Mouse (Mus musculus): ENCODE data around the gene Aar2. TPM values are rescaled to one million over a fixed set of nuclear protein-coding genes. Genes with fewer than 3 reads are reported as not detected.

Gene Aar2
- polyA plus RNA-seq, 1 experiment from 2014 or later = 38.6 TPM

DNA sequence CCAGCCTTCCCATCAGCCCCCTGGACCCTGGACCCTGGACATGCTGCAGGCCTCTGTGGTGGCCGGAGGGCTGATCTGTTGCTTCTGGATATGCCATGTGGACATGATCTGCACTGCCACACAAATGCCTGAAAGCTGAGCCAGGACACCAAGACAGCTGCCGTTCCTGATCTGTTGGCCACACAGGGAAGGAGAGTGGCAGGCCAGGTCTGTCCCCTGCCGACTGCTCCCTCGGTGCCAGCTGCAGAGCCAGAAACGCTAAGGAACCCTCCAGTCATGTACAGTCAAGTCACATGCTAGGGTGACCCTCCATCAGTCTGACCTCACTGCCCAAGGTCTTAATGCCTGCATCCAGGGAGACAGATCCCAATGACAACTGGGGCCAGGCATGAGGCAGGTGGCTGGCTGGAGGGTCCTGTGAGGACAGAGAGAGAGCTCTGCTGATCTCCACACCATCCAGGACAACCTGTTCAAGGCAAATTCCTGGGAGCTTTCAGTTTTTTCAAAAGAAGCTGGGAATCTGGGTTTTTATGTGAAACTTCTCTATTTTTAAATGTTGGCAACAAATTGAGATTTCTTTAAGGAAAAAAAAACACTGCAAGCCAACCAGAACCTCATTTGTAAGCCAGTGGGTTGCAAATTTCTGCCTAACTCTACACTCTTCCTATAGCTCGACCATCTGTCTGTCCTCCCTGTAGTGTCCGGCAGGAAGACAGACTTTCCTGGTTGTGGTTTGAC is 29.6 kb downstream of the Aar2 start:
- H3K4me1 ChIP-seq (ENCODE audit: control insufficient read depth, insufficient read depth, low read length) = no peaks in the 10 kb centered on the region
- H3K27ac ChIP-seq (ENCODE audit: low read length) = no peak overlapping the region
- no peaks in the 10 kb centered on the region for H3K36me3 ChIP-seq (ENCODE audit: control insufficient read depth, insufficient read depth, low read length)
- no peak overlapping the region for H3K9ac ChIP-seq (replicated peaks; ENCODE audit: low read depth, low read length)
- no peaks in the 10 kb centered on the region for H3K9me3 ChIP-seq (ENCODE audit: control insufficient read depth, low read depth, low read length)
- no peak for ATAC-seq (ENCODE audit: insufficient number of reproducible peaks, insufficient read depth, low FRiP score, low read depth)
- no peak overlapping the region for H3K4me2 ChIP-seq (replicated peaks; ENCODE audit: low read depth, low read length)
- H3K27me3 ChIP-seq (ENCODE audit: control insufficient read depth, insufficient read depth, low read length) = no peaks in the 10 kb centered on the region
- WGBS = 80% methylated on average over 7 of the region's 7 CpGs
- no peak overlapping the region for H3K4me3 ChIP-seq (ENCODE audit: low read depth, low read length)

DNA sequence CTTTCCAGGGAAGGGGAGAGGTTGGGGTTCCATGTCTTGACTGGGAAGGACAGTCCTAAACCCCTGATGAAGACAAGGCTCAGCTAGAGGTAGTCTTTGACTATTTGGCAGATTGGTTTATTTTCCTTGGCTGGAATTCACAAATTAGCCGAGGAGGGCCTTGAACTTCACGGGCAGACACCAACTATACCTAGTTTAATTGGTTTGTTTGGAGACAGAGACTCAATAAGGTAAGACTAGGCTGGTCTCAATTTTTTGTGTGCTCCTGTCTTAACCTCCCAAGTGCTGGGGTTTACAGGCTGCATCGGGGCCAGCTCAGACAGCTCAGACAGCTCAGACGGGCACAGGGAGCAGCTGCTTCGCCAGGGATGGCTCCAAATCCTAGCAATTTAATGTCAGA is 33.1 kb downstream of the Aar2 start:
- H3K9ac ChIP-seq (replicated peaks; ENCODE audit: low read depth, low read length) = no peak overlapping the region
- H3K4me2 ChIP-seq (replicated peaks; ENCODE audit: low read depth, low read length) = no peak overlapping the region
- H3K4me3 ChIP-seq (ENCODE audit: low read depth, low read length) = no peak overlapping the region
- H3K27me3 ChIP-seq (ENCODE audit: control insufficient read depth, insufficient read depth, low read length) = no peaks in the 10 kb centered on the region
- H3K9me3 ChIP-seq (ENCODE audit: control insufficient read depth, low read depth, low read length) = no peaks in the 10 kb centered on the region
- no peak overlapping the region for H3K27ac ChIP-seq (ENCODE audit: low read length)
- no peak for ATAC-seq (ENCODE audit: insufficient number of reproducible peaks, insufficient read depth, low FRiP score, low read depth)
- WGBS = 72% methylated on average over 5 of the region's 5 CpGs
- no peaks in the 10 kb centered on the region for H3K4me1 ChIP-seq (ENCODE audit: control insufficient read depth, insufficient read depth, low read length)
- H3K36me3 ChIP-seq (ENCODE audit: control insufficient read depth, insufficient read depth, low read length) = no peaks in the 10 kb centered on the region

DNA sequence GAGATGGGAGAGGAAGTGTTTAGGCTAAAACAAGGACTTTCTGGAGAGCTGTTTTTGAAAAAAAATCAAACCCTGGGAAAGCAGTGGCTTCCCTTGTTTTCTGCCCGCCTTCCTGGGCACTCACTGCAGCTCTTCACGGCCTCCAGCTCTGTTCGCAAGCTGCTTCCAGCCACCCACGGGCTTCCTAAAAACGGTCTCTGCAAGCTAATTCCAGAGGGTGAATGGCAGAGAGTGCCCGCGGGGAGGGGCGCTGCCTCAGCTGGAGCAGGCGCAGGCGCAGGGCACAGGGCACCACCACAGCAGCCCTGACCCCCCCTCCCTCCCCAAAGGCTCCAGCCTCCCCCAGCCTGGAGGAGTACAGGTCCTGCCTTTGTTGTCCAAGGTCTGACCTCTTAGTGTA is 33.9 kb downstream of the Aar2 start:
- Histone ChIP-seq H3K4me3 (ENCODE audit: low read depth, low read length) (no peak overlapping the region), H3K27me3 (ENCODE audit: control insufficient read depth, insufficient read depth, low read length) (no peaks in the 10 kb centered on the region), H3K27ac (ENCODE audit: low read length) (no peak overlapping the region), H3K4me2 (replicated peaks; ENCODE audit: low read depth, low read length) (no peak overlapping the region), H3K9ac (replicated peaks; ENCODE audit: low read depth, low read length) (no peak overlapping the region), H3K36me3 (ENCODE audit: control insufficient read depth, insufficient read depth, low read length) (no peaks in the 10 kb centered on the region), H3K4me1 (ENCODE audit: control insufficient read depth, insufficient read depth, low read length) (no peaks in the 10 kb centered on the region), H3K9me3 (ENCODE audit: control insufficient read depth, low read depth, low read length) (no peaks in the 10 kb centered on the region)
- ATAC-seq (ENCODE audit: insufficient number of reproducible peaks, insufficient read depth, low FRiP score, low read depth) = no peak
- WGBS = 56% methylated on average over 10 of the region's 10 CpGs

DNA sequence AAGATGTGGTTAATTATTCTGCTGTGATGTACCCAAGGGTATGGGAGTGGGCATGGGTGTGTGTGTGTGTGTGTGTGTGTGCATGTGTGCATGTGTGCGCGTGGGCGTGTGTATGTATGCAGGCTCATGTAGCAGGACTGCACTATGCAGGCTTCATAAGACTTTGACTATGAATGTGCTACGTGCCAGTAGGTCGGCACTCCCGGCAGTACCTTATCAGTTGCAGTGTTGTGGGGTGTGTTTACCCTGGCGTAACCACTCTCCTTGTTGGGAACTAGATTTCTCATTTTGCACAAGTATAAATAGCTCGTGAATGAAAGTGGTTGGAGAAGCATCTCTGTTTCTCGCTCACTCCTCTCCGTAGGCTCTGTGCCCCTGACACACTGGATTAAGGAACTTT is 35.5 kb downstream of the Aar2 start:
- no peaks in the 10 kb centered on the region for H3K27me3 ChIP-seq (ENCODE audit: control insufficient read depth, insufficient read depth, low read length)
- WGBS = 75% methylated on average over 10 of the region's 10 CpGs

DNA sequence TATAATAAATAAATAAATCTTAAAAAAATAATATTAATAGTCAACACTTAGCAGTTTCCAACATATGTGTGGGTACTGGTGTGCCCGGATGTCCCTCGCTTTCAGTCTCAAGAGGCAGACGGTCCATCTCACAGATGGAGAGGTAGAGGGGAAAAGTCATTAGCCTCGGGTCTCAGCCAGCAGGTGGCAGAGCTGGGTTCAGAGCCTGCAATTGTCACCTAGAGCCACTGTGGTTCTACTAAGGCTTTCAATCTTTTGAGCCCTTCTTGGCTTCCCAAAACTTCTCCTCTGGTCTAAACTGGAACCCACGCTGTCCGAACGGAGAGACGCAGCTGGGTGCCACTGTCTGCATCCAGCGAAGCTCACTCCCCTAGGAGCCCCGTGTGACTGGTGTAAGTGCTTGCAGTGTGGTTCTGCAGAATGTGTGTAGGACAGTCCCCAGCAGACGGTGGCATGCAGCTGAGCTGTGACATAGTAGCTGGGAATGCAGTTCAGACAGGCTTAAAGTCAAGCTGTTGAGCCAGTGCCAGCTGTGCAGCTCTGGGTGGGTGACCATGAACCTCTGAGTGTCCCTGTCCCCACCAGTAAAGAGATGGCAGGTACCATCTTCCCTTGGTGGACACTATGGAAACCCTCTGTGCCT is 36.9 kb downstream of the Aar2 start:
- Histone ChIP-seq H3K4me2 (replicated peaks; ENCODE audit: low read depth, low read length) (no peak overlapping the region), H3K27ac (ENCODE audit: low read length) (no peak overlapping the region), H3K36me3 (ENCODE audit: control insufficient read depth, insufficient read depth, low read length) (no peaks in the 10 kb centered on the region), H3K9ac (replicated peaks; ENCODE audit: low read depth, low read length) (no peak overlapping the region), H3K27me3 (ENCODE audit: control insufficient read depth, insufficient read depth, low read length) (no peaks in the 10 kb centered on the region), H3K4me1 (ENCODE audit: control insufficient read depth, insufficient read depth, low read length) (no peaks in the 10 kb centered on the region), H3K4me3 (ENCODE audit: low read depth, low read length) (no peak overlapping the region), H3K9me3 (ENCODE audit: control insufficient read depth, low read depth, low read length) (no peaks in the 10 kb centered on the region)
- no peak for ATAC-seq (ENCODE audit: insufficient number of reproducible peaks, insufficient read depth, low FRiP score, low read depth)
- 56% methylated on average over 11 of the region's 11 CpGs for WGBS

More for the DNA sequence above, 35.5 kb downstream of the Aar2 start:
- no peak overlapping the region for H3K9ac ChIP-seq (replicated peaks; ENCODE audit: low read depth, low read length)
- no peaks in the 10 kb centered on the region for H3K9me3 ChIP-seq (ENCODE audit: control insufficient read depth, low read depth, low read length)
- no peaks in the 10 kb centered on the region for H3K4me1 ChIP-seq (ENCODE audit: control insufficient read depth, insufficient read depth, low read length)
- no peak for ATAC-seq (ENCODE audit: insufficient number of reproducible peaks, insufficient read depth, low FRiP score, low read depth)
- H3K4me2 ChIP-seq (replicated peaks; ENCODE audit: low read depth, low read length) = no peak overlapping the region
- H3K36me3 ChIP-seq (ENCODE audit: control insufficient read depth, insufficient read depth, low read length) = no peaks in the 10 kb centered on the region
- no peak overlapping the region for H3K4me3 ChIP-seq (ENCODE audit: low read depth, low read length)
- no peak overlapping the region for H3K27ac ChIP-seq (ENCODE audit: low read length)

DNA sequence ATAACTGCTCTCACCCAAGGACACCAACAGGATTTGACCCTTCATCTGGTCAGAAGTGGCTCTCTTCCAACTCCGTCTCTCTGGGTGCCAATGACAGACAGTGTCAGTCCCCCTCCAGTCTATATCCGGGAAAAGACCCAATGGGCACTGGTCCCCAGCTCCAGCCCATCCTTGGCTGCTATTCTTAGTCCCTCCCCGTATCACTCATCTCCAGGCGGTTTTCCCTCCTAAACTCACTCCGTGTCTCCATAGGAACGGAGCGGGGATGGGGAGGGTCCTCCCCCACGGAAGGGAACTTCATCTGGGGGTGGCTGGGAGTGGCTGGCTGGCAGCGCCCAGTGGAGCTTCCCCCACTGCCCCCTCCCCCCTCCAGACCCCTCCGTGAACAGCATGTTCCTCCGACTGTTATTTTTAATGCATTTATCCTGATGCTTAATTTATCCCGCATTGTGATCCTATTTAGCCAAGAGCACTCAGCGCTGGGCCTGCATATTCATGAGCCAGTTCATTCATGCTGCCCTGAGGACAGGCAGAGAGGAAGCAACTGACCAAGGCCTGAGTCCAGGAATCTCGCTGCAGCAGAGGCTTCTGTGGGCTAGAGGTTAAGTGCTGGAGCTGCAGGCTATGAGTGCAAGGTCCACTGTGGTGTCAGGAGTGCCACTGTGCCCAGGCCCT is 37.5 kb downstream of the Aar2 start:
- no peak overlapping the region for H3K4me2 ChIP-seq (replicated peaks; ENCODE audit: low read depth, low read length)
- no peak overlapping the region for H3K4me3 ChIP-seq (ENCODE audit: low read depth, low read length)

DNA sequence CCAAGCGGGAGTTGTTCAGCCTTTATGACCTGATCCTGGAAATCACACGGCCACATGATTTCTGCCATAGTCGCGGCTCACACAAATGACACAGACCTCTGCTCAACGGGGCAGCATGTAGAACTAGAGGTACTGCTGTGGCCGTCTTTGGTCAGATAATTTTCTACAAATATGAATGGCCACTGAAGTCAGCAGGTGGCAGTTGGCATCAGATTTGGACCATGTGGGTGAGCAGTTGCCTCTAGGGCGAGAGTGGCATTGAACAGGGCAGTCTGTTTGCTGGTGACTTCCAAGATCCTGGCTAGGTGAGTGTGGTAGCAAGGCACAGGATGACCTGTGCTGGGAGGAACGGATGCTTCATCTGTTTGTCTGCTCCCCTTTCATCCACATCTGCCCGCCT is 42.1 kb downstream of the Aar2 start:
- H3K4me3 ChIP-seq (ENCODE audit: low read depth, low read length) = no peak overlapping the region
- ATAC-seq (ENCODE audit: insufficient number of reproducible peaks, insufficient read depth, low FRiP score, low read depth) = no peak
- H3K4me2 ChIP-seq (replicated peaks; ENCODE audit: low read depth, low read length) = no peak overlapping the region
- no peak overlapping the region for H3K9ac ChIP-seq (replicated peaks; ENCODE audit: low read depth, low read length)
- WGBS = 91% methylated on average over 9 of the region's 9 CpGs
- no peak overlapping the region for H3K27ac ChIP-seq (ENCODE audit: low read length)
- no peaks in the 10 kb centered on the region for H3K9me3 ChIP-seq (ENCODE audit: control insufficient read depth, low read depth, low read length)
- H3K27me3 ChIP-seq (ENCODE audit: control insufficient read depth, insufficient read depth, low read length) = no peaks in the 10 kb centered on the region
- H3K36me3 ChIP-seq (ENCODE audit: control insufficient read depth, insufficient read depth, low read length) = no peaks in the 10 kb centered on the region
- H3K4me1 ChIP-seq (ENCODE audit: control insufficient read depth, insufficient read depth, low read length) = no peaks in the 10 kb centered on the region

More for the DNA sequence above, 37.5 kb downstream of the Aar2 start:
- H3K9ac ChIP-seq (replicated peaks; ENCODE audit: low read depth, low read length) = no peak overlapping the region
- H3K9me3 ChIP-seq (ENCODE audit: control insufficient read depth, low read depth, low read length) = no peaks in the 10 kb centered on the region
- ATAC-seq (ENCODE audit: insufficient number of reproducible peaks, insufficient read depth, low FRiP score, low read depth) = no peak
- no peaks in the 10 kb centered on the region for H3K4me1 ChIP-seq (ENCODE audit: control insufficient read depth, insufficient read depth, low read length)
- no peaks in the 10 kb centered on the region for H3K27me3 ChIP-seq (ENCODE audit: control insufficient read depth, insufficient read depth, low read length)
- H3K27ac ChIP-seq (ENCODE audit: low read length) = no peak overlapping the region
- 45% methylated on average over 14 of the region's 14 CpGs for WGBS
- no peaks in the 10 kb centered on the region for H3K36me3 ChIP-seq (ENCODE audit: control insufficient read depth, insufficient read depth, low read length)

DNA sequence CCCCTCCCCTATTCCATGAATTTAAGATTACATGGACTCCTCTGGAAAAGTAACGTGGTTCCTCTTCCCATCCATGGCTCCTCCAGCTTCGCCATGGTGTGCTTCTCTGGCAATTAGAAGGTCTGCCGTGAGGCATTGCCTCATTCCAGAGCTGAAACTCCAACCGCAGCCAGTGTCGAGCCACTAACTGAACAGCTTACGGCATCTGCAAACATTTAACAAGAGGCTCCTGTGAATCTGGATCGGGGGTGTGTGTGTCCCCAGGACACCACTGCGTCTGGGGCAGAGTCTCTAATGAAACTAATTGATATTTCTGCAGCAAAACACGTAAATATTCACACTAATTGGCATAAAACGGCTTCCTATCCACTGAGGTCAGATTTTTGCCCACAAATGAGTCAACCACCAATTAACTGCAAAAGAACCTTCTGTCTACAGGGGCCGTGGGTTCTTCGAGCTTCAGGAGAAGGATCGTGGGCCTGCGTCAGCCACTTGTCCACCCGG is 47.7 kb downstream of the Aar2 start:
- Histone ChIP-seq H3K9me3 (ENCODE audit: control insufficient read depth, low read depth, low read length) (no peaks in the 10 kb centered on the region), H3K27me3 (ENCODE audit: control insufficient read depth, insufficient read depth, low read length) (no peaks in the 10 kb centered on the region), H3K4me2 (replicated peaks; ENCODE audit: low read depth, low read length) (no peak overlapping the region), H3K9ac (replicated peaks; ENCODE audit: low read depth, low read length) (no peak overlapping the region), H3K36me3 (ENCODE audit: control insufficient read depth, insufficient read depth, low read length) (no peaks in the 10 kb centered on the region), H3K27ac (ENCODE audit: low read length) (no peak overlapping the region), H3K4me1 (ENCODE audit: control insufficient read depth, insufficient read depth, low read length) (no peaks in the 10 kb centered on the region), H3K4me3 (ENCODE audit: low read depth, low read length) (no peak overlapping the region)
- ATAC-seq (ENCODE audit: insufficient number of reproducible peaks, insufficient read depth, low FRiP score, low read depth) = no peak
- 65% methylated on average over 15 of the region's 15 CpGs for WGBS
